Mouse (Mus musculus): ENCODE data around the gene Rabgef1. TPM values are rescaled to one million over a fixed set of nuclear protein-coding genes. Genes with fewer than 3 reads are reported as not detected.

The Rabgef1 gene
- polyA plus RNA-seq, 1 experiment from 2014 or later, result 19.7 TPM

GRCm38 (mm10) chr5:130222146-130223004 lies 50.8 kb downstream of the Rabgef1 start:
- Histone ChIP-seq H3K36me3 (replicated peaks; ENCODE audit: insufficient read depth, low read length) (no peaks in the 10 kb centered on the region), H3K27me3 (ENCODE audit: insufficient read depth, low read length) (no peaks in the 10 kb centered on the region), H3K27ac (ENCODE audit: low read depth) (peak overlapping the region; percentile 92), H3K9ac (replicated peaks) (peak overlapping the region; percentile 95), H3K9me3 (ENCODE audit: low read length) (peaks cover 2% of the 10 kb centered on the region; the same call in 1 of the 2 replicates), H3K4me3 (ENCODE audit: low read depth, low read length) (peak overlapping the region; percentile 92), H3K4me1 (ENCODE audit: insufficient read depth) (peaks cover 18% of the 10 kb centered on the region), H3K4me2 (ENCODE audit: low read depth, low read length) (peak overlapping the region; percentile 75)
- DNase-seq, result peak; percentile 96
- WGBS (ENCODE audit: insufficient replicate concordance), result 2% methylated on average over 82 of the region's 88 CpGs
- TF ChIP-seq EP300 (IDR thresholded peaks at IDR 0.05; ENCODE audit: low read depth) (peak; percentile 61; the same call in 1 of the 2 replicates), CTCF (IDR thresholded peaks at IDR 0.05; ENCODE audit: low read depth) (peak; percentile 77)
- peak; percentile 91 for ATAC-seq

- Histone ChIP-seq H3K4me1 (ENCODE audit: insufficient read depth) (peaks cover 29% of the 10 kb centered on the region), H3K27me3 (ENCODE audit: insufficient read depth, low read length) (no peaks in the 10 kb centered on the region), H3K4me2 (ENCODE audit: low read depth, low read length) (no peak overlapping the region), H3K27ac (ENCODE audit: low read depth) (0 out of 2 replicates have a peak overlapping the region, but pooled peaks have one; percentile 2), H3K36me3 (replicated peaks; ENCODE audit: insufficient read depth, low read length) (peaks cover 26% of the 10 kb centered on the region), H3K9ac (replicated peaks) (no peak overlapping the region), H3K4me3 (ENCODE audit: low read depth, low read length) (no peak overlapping the region), H3K9me3 (ENCODE audit: low read length) (no peaks in the 10 kb centered on the region)
- no peak for TF ChIP-seq EP300 (IDR thresholded peaks at IDR 0.05; ENCODE audit: low read depth)
- TF ChIP-seq CTCF (IDR thresholded peaks at IDR 0.05; ENCODE audit: low read depth), result no peak
- DNase-seq, result no peak
- ATAC-seq, result no peak
- WGBS (ENCODE audit: insufficient replicate concordance), result 80% methylated on average over 3 of the region's 3 CpGs
Observed at GRCm38 (mm10) chr5:130226790-130227189, 55.2 kb downstream of the Rabgef1 start.

- 56% methylated on average over 4 of the region's 4 CpGs for WGBS (ENCODE audit: insufficient replicate concordance)
- TF ChIP-seq EP300 (IDR thresholded peaks at IDR 0.05; ENCODE audit: low read depth), result no peak
- no peak for TF ChIP-seq CTCF (IDR thresholded peaks at IDR 0.05; ENCODE audit: low read depth)
- Histone ChIP-seq H3K4me2 (ENCODE audit: low read depth, low read length) (no peak overlapping the region; the same call in 1 of the 2 replicates), H3K27me3 (ENCODE audit: insufficient read depth, low read length) (no peaks in the 10 kb centered on the region), H3K36me3 (replicated peaks; ENCODE audit: insufficient read depth, low read length) (peaks cover 40% of the 10 kb centered on the region), H3K27ac (ENCODE audit: low read depth) (0 out of 2 replicates have a peak overlapping the region, but pooled peaks have one; percentile 34), H3K4me1 (ENCODE audit: insufficient read depth) (peaks cover 28% of the 10 kb centered on the region), H3K9me3 (ENCODE audit: low read length) (no peaks in the 10 kb centered on the region), H3K4me3 (ENCODE audit: low read depth, low read length) (no peak overlapping the region), H3K9ac (replicated peaks) (no peak overlapping the region)
- DNase-seq (no peak), ATAC-seq (no peak)
Observed at GRCm38 (mm10) chr5:130228120-130228519, 56.5 kb downstream of the Rabgef1 start.

- Histone ChIP-seq H3K4me3 (ENCODE audit: low read depth, low read length) (no peak overlapping the region), H3K9ac (replicated peaks) (no peak overlapping the region), H3K4me1 (ENCODE audit: insufficient read depth) (no peaks in the 10 kb centered on the region), H3K27ac (ENCODE audit: low read depth) (0 out of 2 replicates have a peak overlapping the region, but pooled peaks have one; percentile 48), H3K9me3 (ENCODE audit: low read length) (no peaks in the 10 kb centered on the region), H3K4me2 (ENCODE audit: low read depth, low read length) (no peak overlapping the region), H3K36me3 (replicated peaks; ENCODE audit: insufficient read depth, low read length) (peaks cover 88% of the 10 kb centered on the region), H3K27me3 (ENCODE audit: insufficient read depth, low read length) (no peaks in the 10 kb centered on the region)
- DNase-seq, result no peak
- no peak for TF ChIP-seq CTCF (IDR thresholded peaks at IDR 0.05; ENCODE audit: low read depth)
- TF ChIP-seq EP300 (IDR thresholded peaks at IDR 0.05; ENCODE audit: low read depth), result no peak
- no peak for ATAC-seq
- 71% methylated on average over 8 of the region's 8 CpGs for WGBS (ENCODE audit: insufficient replicate concordance)
Observed at GRCm38 (mm10) chr5:130236302-130236701, 64.7 kb downstream of the Rabgef1 start.

- no peaks in the 10 kb centered on the region for H3K27me3 ChIP-seq (ENCODE audit: insufficient read depth, low read length)
- no peak for TF ChIP-seq EP300 (IDR thresholded peaks at IDR 0.05; ENCODE audit: low read depth)
- no peak for TF ChIP-seq CTCF (IDR thresholded peaks at IDR 0.05; ENCODE audit: low read depth)
- ATAC-seq (no peak), DNase-seq (no peak)
- H3K27ac ChIP-seq (ENCODE audit: low read depth), result no peak overlapping the region
- H3K36me3 ChIP-seq (replicated peaks; ENCODE audit: insufficient read depth, low read length), result peaks cover 83% of the 10 kb centered on the region
- WGBS (ENCODE audit: insufficient replicate concordance), result 86% methylated on average over 7 of the region's 7 CpGs
- no peaks in the 10 kb centered on the region for H3K4me1 ChIP-seq (ENCODE audit: insufficient read depth)
- no peak overlapping the region for H3K9ac ChIP-seq (replicated peaks)
- H3K4me3 ChIP-seq (ENCODE audit: low read depth, low read length), result no peak overlapping the region
- no peaks in the 10 kb centered on the region for H3K9me3 ChIP-seq (ENCODE audit: low read length)
- H3K4me2 ChIP-seq (ENCODE audit: low read depth, low read length), result no peak overlapping the region
Observed at GRCm38 (mm10) chr5:130239236-130239635, 67.6 kb downstream of the Rabgef1 start.

GRCm38 (mm10) chr5:130239856-130240255 lies 68.3 kb downstream of the Rabgef1 start:
- no peaks in the 10 kb centered on the region for H3K4me1 ChIP-seq (ENCODE audit: insufficient read depth)
- no peak overlapping the region for H3K9ac ChIP-seq (replicated peaks)
- no peaks in the 10 kb centered on the region for H3K9me3 ChIP-seq (ENCODE audit: low read length)
- DNase-seq (no peak), ATAC-seq (no peak)
- 95% methylated on average over 2 of the region's 2 CpGs for WGBS (ENCODE audit: insufficient replicate concordance)
- TF ChIP-seq EP300 (IDR thresholded peaks at IDR 0.05; ENCODE audit: low read depth) (no peak), CTCF (IDR thresholded peaks at IDR 0.05; ENCODE audit: low read depth) (no peak)
- H3K27ac ChIP-seq (ENCODE audit: low read depth), result no peak overlapping the region
- H3K27me3 ChIP-seq (ENCODE audit: insufficient read depth, low read length), result no peaks in the 10 kb centered on the region
- H3K36me3 ChIP-seq (replicated peaks; ENCODE audit: insufficient read depth, low read length), result peaks cover 85% of the 10 kb centered on the region
- H3K4me3 ChIP-seq (ENCODE audit: low read depth, low read length), result no peak overlapping the region
- H3K4me2 ChIP-seq (ENCODE audit: low read depth, low read length), result no peak overlapping the region

Data from liver, postnatal 0 days (tissue).